Comparison of ENCODE assay signal across 9 mouse cellular contexts in the genomic region with DNA sequence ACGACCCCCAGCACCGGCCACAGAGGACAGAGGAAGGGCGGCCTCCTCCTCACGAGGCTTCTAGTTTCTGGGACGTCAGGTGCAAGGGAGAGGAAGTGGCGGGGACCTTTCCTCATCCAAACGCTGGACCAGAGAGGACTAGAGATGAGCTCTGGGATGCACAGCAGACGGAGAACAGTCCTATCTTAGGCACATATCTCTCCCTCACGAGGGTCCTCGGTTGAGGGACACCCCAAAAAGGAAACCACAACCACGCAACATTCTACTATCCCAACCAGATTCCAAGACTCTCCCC. TPM values are rescaled to one million over a fixed set of nuclear protein-coding genes. Genes with fewer than 3 reads are reported as not detected.
A peak's percentile ranks its signal among the peaks of the same experiment; 100 is the strongest.
DNase-seq lines count a peak whose midpoint lies in the region; ATAC-seq and TF ChIP-seq lines count a peak whose summit lies in the region.
"Had no signal": no experiment of that assay in that cellular context is flagged by ENCODE, and none has a peak within 500 bp of the region (broad histone marks: within the 10 kb centered on the region; RNA-seq: fewer than 3 reads in every experiment).

No protein-coding gene starts in this region.

- H3K4me2 ChIP-seq in hindbrain, embryonic 11.5 days (replicated peaks; ENCODE audit: low read depth, low read length) = peak overlapping the region; percentile 96

- no peak overlapping the region for H3K9ac ChIP-seq in ES-E14 (ENCODE audit: insufficient read depth, low read depth, low read length, poor library complexity, severe bottlenecking)
- H3K9ac ChIP-seq in hindbrain, embryonic 11.5 days (ENCODE audit: low read depth, low read length) = peak overlapping the region; percentile 87

- no peaks in the 10 kb centered on the region; the same call in 1 of the 2 replicates for H3K9me3 ChIP-seq in heart, embryonic 10.5 days
- H3K9me3 ChIP-seq in ES-E14 (ENCODE audit: control insufficient read depth, insufficient read depth, low read depth, low read length) = no peaks in the 10 kb centered on the region
- H3K9me3 ChIP-seq in hindbrain, embryonic 11.5 days (ENCODE audit: control insufficient read depth, low read length) = no peaks in the 10 kb centered on the region
- peaks cover 9% of the 10 kb centered on the region; the same call in 1 of the 2 replicates for H3K9me3 ChIP-seq in midbrain, embryonic 10.5 days (replicated peaks)

- no peak for ATAC-seq in hindbrain, embryonic 11.5 days (ENCODE audit: low FRiP score)

- WGBS in heart, embryonic 10.5 days = 4% methylated on average over 11 of the region's 11 CpGs
- 4% methylated on average over 10 of the region's 11 CpGs for WGBS in hindbrain, embryonic 11.5 days
- 1% methylated on average over 11 of the region's 11 CpGs for WGBS in midbrain, embryonic 10.5 days

- peak overlapping the region; percentile 57; the same call in 1 of the 2 replicates for H3K27ac ChIP-seq in heart, embryonic 10.5 days
- no peak overlapping the region for H3K27ac ChIP-seq in ES-E14 (ENCODE audit: insufficient read depth, low read depth, low read length, poor library complexity, severe bottlenecking)
- no peak overlapping the region for H3K27ac ChIP-seq in hindbrain, embryonic 11.5 days (ENCODE audit: low read depth, low read length)
- H3K27ac ChIP-seq in midbrain, embryonic 10.5 days (replicated peaks) = peak overlapping the region; percentile 97

- in situ Hi-C loops in ES-E14 (cut with MboI; ENCODE audit: low sequenced_read_pairs in 2 of 2, unreplicated experiment in 2 of 2) = no loop called here

- DNase-seq in heart, embryonic 10.5 days (ENCODE audit: low spot score) = no peak
- no peak for DNase-seq in heart, postnatal 14 days
- no peak for DNase-seq in ES-E14 (ENCODE audit: low read depth, low spot score)
- peak; percentile 49 for DNase-seq in hindbrain, embryonic 11.5 days (ENCODE audit: low spot score)
- DNase-seq in midbrain, embryonic 10.5 days (ENCODE audit: low spot score) = peak; percentile 43
- no peak for DNase-seq in yolk sac, embryonic 10.5 days (ENCODE audit: low spot score)
- no peak for DNase-seq in spleen, adult 12 weeks (ENCODE audit: low spot score)
- DNase-seq in cerebellum, adult 11-12 months = no peak
- DNase-seq: kidney, adult 11 months had no signal

- intact Hi-C loops in heart, postnatal 14 days (cut with DNase I) = no loop called here

- H3K36me3 ChIP-seq in heart, embryonic 10.5 days = 0 out of 2 replicates have a peak, but pooled peaks cover 2% of the 10 kb centered on the region
- H3K36me3 ChIP-seq in ES-E14 (ENCODE audit: control insufficient read depth, insufficient read depth, low read length, poor library complexity, severe bottlenecking) = no peaks in the 10 kb centered on the region; the same call in 1 of the 2 replicates
- H3K36me3 ChIP-seq in hindbrain, embryonic 11.5 days (ENCODE audit: control insufficient read depth, insufficient read depth, low read length) = no peaks in the 10 kb centered on the region
- H3K36me3 ChIP-seq in midbrain, embryonic 10.5 days = peaks cover 13% of the 10 kb centered on the region

- H3K27me3 ChIP-seq in heart, embryonic 10.5 days (ENCODE audit: insufficient read depth, poor library complexity, severe bottlenecking) = peaks cover 66% of the 10 kb centered on the region
- peaks cover 5% of the 10 kb centered on the region for H3K27me3 ChIP-seq in hindbrain, embryonic 11.5 days (ENCODE audit: control insufficient read depth, insufficient read depth, low read length)
- H3K27me3 ChIP-seq in midbrain, embryonic 10.5 days (ENCODE audit: low read depth, poor library complexity, severe bottlenecking) = peaks cover 79% of the 10 kb centered on the region

- peak overlapping the region; percentile 70 for H3K4me3 ChIP-seq in heart, embryonic 10.5 days
- H3K4me3 ChIP-seq in ES-E14 (ENCODE audit: insufficient read depth in 1 of 2, low read depth in 1 of 2, low read length in 2 of 2, poor library complexity in 1 of 2, severe bottlenecking in 1 of 2) = peak overlapping the region; percentile 28 to 73; a peak in 2 of 4 replicates
- H3K4me3 ChIP-seq in hindbrain, embryonic 11.5 days (ENCODE audit: low read depth, low read length) = peak overlapping the region; percentile 84
- peak overlapping the region; percentile 81 for H3K4me3 ChIP-seq in midbrain, embryonic 10.5 days

- H3K4me1 ChIP-seq in heart, embryonic 10.5 days = peaks cover 73% of the 10 kb centered on the region
- peaks cover 1 to 48% of the 10 kb centered on the region in 2 experiments; a peak in 3 of 4 replicates for H3K4me1 ChIP-seq in ES-E14 (ENCODE audit: control insufficient read depth in 2 of 2, insufficient read depth in 2 of 2, low read length in 2 of 2, poor library complexity in 1 of 2)
- H3K4me1 ChIP-seq in hindbrain, embryonic 11.5 days (replicated peaks; ENCODE audit: control insufficient read depth, insufficient read depth, low read length) = peaks cover 39% of the 10 kb centered on the region
- H3K4me1 ChIP-seq in midbrain, embryonic 10.5 days = peaks cover 80% of the 10 kb centered on the region

TF ChIP-seq in ES-E14, 5 proteins besides CTCF, POLR2A, EP300 and RAD21:
- TF ChIP-seq ZNF384 (IDR thresholded peaks at IDR 0.05; ENCODE audit: low read depth, low read length) = no peak
- no peak for TF ChIP-seq ZC3H11A (IDR thresholded peaks at IDR 0.05; ENCODE audit: borderline replicate concordance, low read depth, low read length)
- no peak for TF ChIP-seq MAFK (IDR thresholded peaks at IDR 0.05; ENCODE audit: insufficient read depth, low read depth, low read length)
- no peak for TF ChIP-seq CHD2 (IDR thresholded peaks at IDR 0.05; ENCODE audit: low read depth, low read length)
- no peak for TF ChIP-seq HCFC1 (IDR thresholded peaks at IDR 0.05; ENCODE audit: borderline replicate concordance, insufficient read depth, low read length)

RNA-seq across cellular contexts. Expression of gene Ptprs, which starts 2.7 kb away (rescaled TPM):
- 50.4 and 73.5 TPM in 2 replicates for polyA plus RNA-seq in heart, embryonic 10.5 days (2016; fragmentation: Nextera tagmentation; extraction: Ambion mirVana)
- 10 to 100 TPM; 60.3 to 64.8 TPM for total RNA-seq in heart, postnatal 14 days (2021)
- total RNA-seq in ES-E14 (2012; rRNA removed) = 128 and 197 TPM in 2 replicates
- 142 and 156 TPM in 2 replicates for polyA plus RNA-seq in hindbrain, embryonic 11.5 days (2014; fragmentation: Nextera tagmentation; extraction: Ambion mirVana)
- 89.7 and 131 TPM in 2 replicates for polyA plus RNA-seq in midbrain, embryonic 10.5 days (2016; fragmentation: Nextera tagmentation; extraction: Ambion mirVana)

RNA-seq across cellular contexts. Expression of gene Znrf4, which starts 38.7 kb away (rescaled TPM):
- polyA plus RNA-seq in heart, embryonic 10.5 days (2016; fragmentation: Nextera tagmentation; extraction: Ambion mirVana) = not detected in 2 replicates
- total RNA-seq in heart, postnatal 14 days (2021) = not detected
- not detected in 2 replicates for total RNA-seq in ES-E14 (2012; rRNA removed)
- not detected in 2 replicates for polyA plus RNA-seq in hindbrain, embryonic 11.5 days (2014; fragmentation: Nextera tagmentation; extraction: Ambion mirVana)
- not detected in 2 replicates for polyA plus RNA-seq in midbrain, embryonic 10.5 days (2016; fragmentation: Nextera tagmentation; extraction: Ambion mirVana)

Comparison
In these comparisons a context has a peak if more than half of its experiments do, and no peak if none do; other contexts are left out.
1. DNase-seq: peak in hindbrain, embryonic 11.5 days (single experiment) and midbrain, embryonic 10.5 days (single experiment); none in heart, embryonic 10.5 days (single experiment), heart, postnatal 14 days (0 of 2), ES-E14 (single experiment), yolk sac, embryonic 10.5 days (single experiment), spleen, adult 12 weeks (single experiment) and cerebellum, adult 11-12 months (single experiment).
2. H3K27ac ChIP-seq: peak in heart, embryonic 10.5 days (single experiment) and midbrain, embryonic 10.5 days (single experiment); none in ES-E14 (single experiment) and hindbrain, embryonic 11.5 days (single experiment).
3. Peak in every context shown above with its lines, with median percentiles within 50 percentile points of each other: H3K4me3 ChIP-seq.